Mouse (Mus musculus) embryonic facial prominence, embryonic 13.5 days (tissue): ENCODE measurements around the gene Slc35f2. TPM values are rescaled to one million over a fixed set of nuclear protein-coding genes. Genes with fewer than 3 reads are reported as not detected.

Experiments used
- ATAC-seq: fragments of 200-750 bp; cut with Nextera tagmentation; 2 replicates; pipeline ENCODE4 v1.8.0; 2017; ENCODE audit warnings: low read depth; ENCODE audit not compliant: insufficient number of reproducible peaks, insufficient read depth, low FRiP score, low TSS enrichment
- H3K27ac ChIP-seq: fragments of 300-500 bp; sonication (generic); 2 replicates; pipeline ENCODE4 v1.5.1; 2015; ENCODE audit warnings: moderate library complexity, mild to moderate bottlenecking, inconsistent platforms
- H3K27me3 ChIP-seq: fragments of 300-500 bp; sonication (generic); 2 replicates; pipeline ENCODE4 v1.6.1; 2015; ENCODE audit warnings: mild to moderate bottlenecking, inconsistent platforms
- H3K36me3 ChIP-seq: fragments of 300-500 bp; sonication (generic); 2 replicates; pipeline ENCODE4 v1.6.1; 2015; ENCODE audit warnings: mild to moderate bottlenecking, inconsistent platforms
- H3K4me1 ChIP-seq: fragments of 300-500 bp; sonication (generic); 2 replicates; pipeline ENCODE4 v1.6.1; 2015; ENCODE audit warnings: inconsistent platforms
- H3K4me2 ChIP-seq: fragments of 300-500 bp; sonication (generic); 2 replicates; pipeline ENCODE4 v1.6.1; 2015; ENCODE audit warnings: moderate library complexity, mild to moderate bottlenecking, inconsistent platforms
- H3K4me3 ChIP-seq: fragments of 300-500 bp; sonication (generic); 2 replicates; pipeline ENCODE4 v1.5.1; 2015; ENCODE audit warnings: mild to moderate bottlenecking, inconsistent platforms
- H3K9ac ChIP-seq: fragments of 300-500 bp; sonication (generic); 2 replicates; pipeline ENCODE4 v1.6.1; 2015; ENCODE audit warnings: mild to moderate bottlenecking, inconsistent platforms
- H3K9me3 ChIP-seq: fragments of 300-500 bp; sonication (generic); 2 replicates; pipeline ENCODE4 v1.6.1; 2016; ENCODE audit warnings: inconsistent platforms
- whole genome bisulfite sequencing: fragments of 180-500 bp; shearing (Covaris S2); methylation state at CpG from one replicate; pipeline ENCODE4 v1.1.7; 2015; ENCODE audit warnings: mixed read lengths; 5-methylcytosine and 5-hydroxymethylcytosine counted together
- polyA plus RNA-seq: library from polyadenylated mRNA; unstranded; fragments of >200 nt; fragmentation: Nextera tagmentation; extraction: Ambion mirVana; gene quantifications from 2 replicates; pipeline ENCODE4 v1.2.1, GENCODE M21; 2015

Gene Slc35f2
- polyA plus RNA-seq, 1 experiment from 2014 or later: 10.9 TPM

GRCm38 (mm10) chr9:53786561-53787407 is 15.4 kb downstream of the Slc35f2 start:
- Histone ChIP-seq H3K4me2 (peak overlapping the region; percentile 18), H3K4me3 (no peak overlapping the region), H3K4me1 (peaks cover 38% of the 10 kb centered on the region), H3K27me3 (no peaks in the 10 kb centered on the region), H3K27ac (peak overlapping the region; percentile 68), H3K9me3 (no peaks in the 10 kb centered on the region), H3K36me3 (no peaks in the 10 kb centered on the region), H3K9ac (no peak overlapping the region)
- WGBS: 78% methylated on average over 16 of the region's 16 CpGs
- ATAC-seq: peak; percentile 72; the same call in 1 of the 2 replicates

DNA sequence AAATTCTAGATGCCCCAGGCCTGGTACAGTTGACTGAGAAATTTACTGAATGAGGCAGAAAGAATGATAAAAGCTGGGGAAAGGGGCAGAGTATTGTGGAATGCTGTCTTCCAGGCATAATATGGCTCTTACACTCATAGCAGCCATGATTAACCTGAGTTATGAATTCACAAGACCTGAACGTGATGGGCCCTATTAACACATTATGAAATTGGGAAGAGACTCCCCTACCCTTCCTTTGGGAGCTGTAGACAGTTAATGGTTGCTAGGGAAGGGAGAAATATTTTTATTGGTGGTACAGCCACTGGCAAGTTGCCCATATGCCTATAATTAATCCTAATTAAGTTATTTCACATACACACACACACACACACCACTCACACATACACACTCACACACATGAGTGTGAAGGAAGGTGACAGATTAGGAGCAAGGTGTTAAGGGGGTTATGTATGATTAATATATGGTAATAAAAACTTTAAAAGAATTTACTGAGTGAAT is 22.5 kb downstream of the Slc35f2 start:
- no peak overlapping the region for H3K27ac ChIP-seq
- no peak overlapping the region for H3K9ac ChIP-seq
- H3K4me1 ChIP-seq: peaks cover 32% of the 10 kb centered on the region
- no peak for ATAC-seq
- H3K4me2 ChIP-seq: no peak overlapping the region
- H3K9me3 ChIP-seq: no peaks in the 10 kb centered on the region
- WGBS: 36% methylated on average over 1 of the region's 1 CpGs
- no peaks in the 10 kb centered on the region for H3K27me3 ChIP-seq
- H3K36me3 ChIP-seq: no peaks in the 10 kb centered on the region
- H3K4me3 ChIP-seq: no peak overlapping the region

DNA sequence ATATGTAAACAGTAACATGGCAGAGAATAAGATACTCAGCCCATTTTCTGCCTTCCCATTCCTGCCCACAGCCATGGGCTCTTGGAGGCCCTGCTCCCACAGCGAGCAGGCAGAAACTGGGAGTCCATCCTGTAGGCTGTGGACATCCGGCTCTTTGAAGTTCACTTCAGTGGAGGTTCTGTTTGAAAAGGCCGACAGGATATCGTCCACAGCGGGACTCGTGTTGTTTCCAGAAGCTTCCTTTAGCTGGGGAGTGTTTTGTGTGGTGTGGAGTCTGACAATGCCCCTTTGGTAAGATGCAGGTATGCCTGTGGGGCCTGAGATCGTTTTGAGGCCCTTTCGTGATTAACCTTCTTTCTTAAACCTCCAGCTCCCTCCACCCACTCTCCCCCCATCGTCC is 23.2 kb downstream of the Slc35f2 start:
- H3K27ac ChIP-seq: peak overlapping the region; percentile 69
- no peak for ATAC-seq
- H3K4me2 ChIP-seq: no peak overlapping the region

DNA sequence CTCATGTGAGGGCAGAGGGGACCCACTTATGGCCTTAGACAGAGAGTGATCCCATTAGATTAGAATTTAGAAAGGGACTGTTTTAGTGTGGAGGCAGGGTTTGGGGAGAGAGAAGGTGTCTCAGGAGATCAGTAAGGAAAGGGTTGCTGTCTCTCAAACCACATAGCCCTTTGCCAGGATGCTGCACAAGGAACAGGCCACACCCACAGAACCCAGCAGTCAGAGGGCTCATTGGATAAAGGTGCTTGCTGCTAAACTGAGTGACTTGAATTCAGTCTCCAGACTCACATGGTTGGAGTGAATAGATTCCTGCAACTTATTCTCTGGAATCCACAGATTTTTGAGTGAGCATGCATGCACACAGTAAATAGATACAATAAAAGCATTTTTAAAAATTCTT is 24.0 kb downstream of the Slc35f2 start:
- Histone ChIP-seq H3K9me3 (no peaks in the 10 kb centered on the region), H3K4me1 (peaks cover 20% of the 10 kb centered on the region), H3K27ac (peak overlapping the region; percentile 69), H3K4me2 (no peak overlapping the region), H3K36me3 (no peaks in the 10 kb centered on the region), H3K9ac (no peak overlapping the region), H3K4me3 (no peak overlapping the region), H3K27me3 (no peaks in the 10 kb centered on the region)
- no peak for ATAC-seq

More for the DNA sequence above, 23.2 kb downstream of the Slc35f2 start:
- Histone ChIP-seq H3K36me3 (no peaks in the 10 kb centered on the region), H3K27me3 (no peaks in the 10 kb centered on the region), H3K9ac (0 out of 2 replicates have a peak overlapping the region, but pooled peaks have one; percentile 21), H3K9me3 (no peaks in the 10 kb centered on the region), H3K4me1 (peaks cover 25% of the 10 kb centered on the region), H3K4me3 (no peak overlapping the region)
- WGBS: 41% methylated on average over 9 of the region's 9 CpGs

DNA sequence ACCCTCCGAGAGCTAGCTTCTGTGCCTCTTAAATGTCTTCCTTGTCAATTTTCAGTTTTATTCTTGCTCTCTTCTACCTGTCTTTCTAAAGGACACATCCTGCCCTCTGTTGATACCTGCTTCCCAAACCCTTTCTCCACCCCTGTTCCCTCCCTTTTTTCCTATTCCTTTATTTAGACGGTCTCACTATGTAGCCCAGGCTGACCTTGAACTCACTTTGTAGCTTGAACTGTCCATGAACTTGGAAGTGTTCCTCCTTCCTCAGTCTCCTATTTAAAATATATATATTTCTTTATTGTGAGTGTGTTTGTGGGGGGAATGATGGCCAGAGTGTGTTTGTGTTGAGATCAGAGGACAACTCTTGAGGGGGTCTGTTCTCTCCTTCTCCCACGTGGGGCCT is 25.0 kb downstream of the Slc35f2 start:
- ATAC-seq: no peak
- H3K4me3 ChIP-seq: no peak overlapping the region
- no peak overlapping the region for H3K27ac ChIP-seq
- H3K36me3 ChIP-seq: no peaks in the 10 kb centered on the region
- 83% methylated on average over 3 of the region's 3 CpGs for WGBS
- H3K9ac ChIP-seq: no peak overlapping the region
- no peaks in the 10 kb centered on the region for H3K9me3 ChIP-seq
- peaks cover 20% of the 10 kb centered on the region for H3K4me1 ChIP-seq
- no peaks in the 10 kb centered on the region for H3K27me3 ChIP-seq
- no peak overlapping the region for H3K4me2 ChIP-seq

- Histone ChIP-seq H3K27ac (no peak overlapping the region), H3K4me1 (peaks cover 20% of the 10 kb centered on the region), H3K9me3 (no peaks in the 10 kb centered on the region), H3K4me2 (no peak overlapping the region), H3K27me3 (no peaks in the 10 kb centered on the region), H3K36me3 (no peaks in the 10 kb centered on the region), H3K4me3 (no peak overlapping the region), H3K9ac (no peak overlapping the region)
- ATAC-seq: no peak
- WGBS: 82% methylated on average over 2 of the region's 2 CpGs
Observed at GRCm38 (mm10) chr9:53797141-53797540, 25.8 kb downstream of the Slc35f2 start.

- no peak for ATAC-seq
- peaks cover 3% of the 10 kb centered on the region; the same call in 1 of the 2 replicates for H3K4me1 ChIP-seq
Observed at GRCm38 (mm10) chr9:53802921-53803320, 31.6 kb downstream of the Slc35f2 start.

GRCm38 (mm10) chr9:53806496-53807086 is 35.3 kb downstream of the Slc35f2 start:
- H3K4me1 ChIP-seq: peaks cover 3% of the 10 kb centered on the region; the same call in 1 of the 2 replicates
- WGBS: 19% methylated on average over 7 of the region's 7 CpGs
- H3K9ac ChIP-seq: no peak overlapping the region
- H3K4me3 ChIP-seq: no peak overlapping the region
- H3K36me3 ChIP-seq: 0 out of 2 replicates have a peak, but pooled peaks cover 4% of the 10 kb centered on the region
- no peaks in the 10 kb centered on the region for H3K27me3 ChIP-seq
- no peak overlapping the region for H3K27ac ChIP-seq
- ATAC-seq: no peak
- H3K4me2 ChIP-seq: no peak overlapping the region
- H3K9me3 ChIP-seq: no peaks in the 10 kb centered on the region

More at GRCm38 (mm10) chr9:53802921-53803320, 31.6 kb downstream of the Slc35f2 start:
- WGBS: 95% methylated on average over 7 of the region's 7 CpGs
- H3K9me3 ChIP-seq: no peaks in the 10 kb centered on the region
- H3K27me3 ChIP-seq: no peaks in the 10 kb centered on the region
- H3K4me2 ChIP-seq: no peak overlapping the region
- no peak overlapping the region for H3K4me3 ChIP-seq
- no peak overlapping the region for H3K27ac ChIP-seq
- H3K36me3 ChIP-seq: no peaks in the 10 kb centered on the region
- H3K9ac ChIP-seq: no peak overlapping the region

DNA sequence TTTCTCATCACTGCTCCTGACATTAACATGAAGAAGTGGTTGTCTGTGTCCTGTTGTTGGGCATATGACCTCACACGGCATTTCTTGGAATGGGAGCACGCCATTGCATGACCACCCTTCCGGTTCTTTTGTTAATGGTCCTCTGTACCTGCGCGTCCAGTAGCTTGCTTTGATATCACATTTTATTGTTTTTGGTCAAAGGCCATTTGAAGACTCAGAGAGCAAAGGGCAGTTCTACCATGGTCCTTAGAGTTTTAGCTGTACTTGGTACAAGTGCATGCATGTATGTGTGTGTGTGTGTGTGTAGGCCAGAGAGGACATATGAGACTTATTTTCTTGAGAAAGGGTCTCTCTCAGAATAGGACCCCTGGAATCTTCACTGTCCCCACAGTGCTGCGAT is 42.1 kb downstream of the Slc35f2 start:
- Histone ChIP-seq H3K4me2 (no peak overlapping the region), H3K27me3 (no peaks in the 10 kb centered on the region), H3K9ac (no peak overlapping the region), H3K9me3 (no peaks in the 10 kb centered on the region), H3K27ac (no peak overlapping the region), H3K4me3 (no peak overlapping the region), H3K36me3 (0 out of 2 replicates have a peak, but pooled peaks cover 4% of the 10 kb centered on the region), H3K4me1 (no peaks in the 10 kb centered on the region)
- no peak for ATAC-seq
- 94% methylated on average over 6 of the region's 6 CpGs for WGBS

GRCm38 (mm10) chr9:53818760-53819159 is 47.4 kb downstream of the Slc35f2 start:
- Histone ChIP-seq H3K4me1 (no peaks in the 10 kb centered on the region), H3K9ac (no peak overlapping the region), H3K9me3 (no peaks in the 10 kb centered on the region), H3K4me3 (no peak overlapping the region), H3K27me3 (no peaks in the 10 kb centered on the region), H3K36me3 (no peaks in the 10 kb centered on the region), H3K27ac (no peak overlapping the region), H3K4me2 (no peak overlapping the region)
- ATAC-seq: no peak
- 31% methylated on average over 4 of the region's 4 CpGs for WGBS

GRCm38 (mm10) chr9:53825318-53825717 is 54.0 kb downstream of the Slc35f2 start:
- 4% methylated on average over 9 of the region's 9 CpGs for WGBS
- no peak for ATAC-seq
- H3K9me3 ChIP-seq: no peaks in the 10 kb centered on the region

More at GRCm38 (mm10) chr9:53825318-53825717, 54.0 kb downstream of the Slc35f2 start:
- Histone ChIP-seq H3K27me3 (peaks cover 11% of the 10 kb centered on the region), H3K4me3 (no peak overlapping the region), H3K4me1 (0 out of 2 replicates have a peak, but pooled peaks cover 2% of the 10 kb centered on the region), H3K9ac (no peak overlapping the region), H3K27ac (no peak overlapping the region), H3K4me2 (no peak overlapping the region), H3K36me3 (no peaks in the 10 kb centered on the region)
